Mouse (Mus musculus): Measurements from ENCODE around the gene 1810049J17Rik. TPM values are rescaled to one million over a fixed set of nuclear protein-coding genes. Genes with fewer than 3 reads are reported as not detected.

The 1810049J17Rik gene
- total and polyA plus RNA-seq, 3 experiments, result 23.9 TPM; not detected in 2

GRCm38 (mm10) chr15:12291757-12292156 lies 29.9 kb downstream of the 1810049J17Rik start (continued):
- TF ChIP-seq USF2 (IDR thresholded peaks at IDR 0.05; ENCODE audit: borderline replicate concordance in 1 of 2, insufficient read depth in 1 of 2, low read depth in 1 of 2, low read length in 2 of 2), result no peak
- no peak for TF ChIP-seq MYB (IDR thresholded peaks at IDR 0.05; ENCODE audit: low read depth, low read length)
- TF ChIP-seq KAT2A (conservative IDR thresholded peaks at IDR 0.05; ENCODE audit: low read depth, low read length), result no peak
- no peak for TF ChIP-seq MYC (IDR thresholded peaks at IDR 0.05; ENCODE audit: low read depth, low read length)
- TF ChIP-seq ZC3H11A (IDR thresholded peaks at IDR 0.05; ENCODE audit: low read depth, low read length), result no peak
- no peak for TF ChIP-seq MEF2A (IDR thresholded peaks at IDR 0.05; ENCODE audit: extremely low read depth, insufficient replicate concordance, low read depth, low read length, poor library complexity, severe bottlenecking)
- no peak for TF ChIP-seq RCOR1 (IDR thresholded peaks at IDR 0.05; ENCODE audit: low read depth, low read length)

DNA sequence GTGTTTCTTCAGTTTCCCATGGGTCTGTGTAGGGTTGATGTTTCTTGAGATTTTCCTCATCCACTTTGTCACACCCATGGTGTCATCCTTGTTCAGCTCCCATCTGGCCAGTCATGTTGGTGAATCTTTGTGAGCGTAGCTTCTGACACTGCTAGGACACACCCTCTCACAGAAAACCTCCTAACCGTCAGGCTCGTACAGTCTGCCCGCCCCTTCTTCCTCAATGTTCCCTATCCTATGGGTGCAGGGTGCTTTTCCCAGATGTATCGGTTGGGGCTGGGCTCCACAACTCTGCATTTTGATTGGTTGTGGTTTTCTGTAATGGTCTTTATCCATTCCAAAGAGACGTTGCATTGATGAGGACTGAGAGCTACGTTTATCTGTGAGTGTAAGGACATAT lies 31.4 kb downstream of the 1810049J17Rik start:
- no peak overlapping the region for H3K27ac ChIP-seq (ENCODE audit: control insufficient read depth, low read depth, low read length)
- no peak for DNase-seq (ENCODE audit: low read depth, low spot score)
- H3K27me3 ChIP-seq (ENCODE audit: control insufficient read depth in 1 of 2, insufficient read depth in 2 of 2, low read length in 2 of 2), result no peaks in the 10 kb centered on the region
- no peak overlapping the region for H3K9ac ChIP-seq (ENCODE audit: control insufficient read depth, low read depth, low read length, poor library complexity, severe bottlenecking)
- no peaks in the 10 kb centered on the region for H3K79me2 ChIP-seq (ENCODE audit: control insufficient read depth, insufficient read depth, low read length, poor library complexity)
- H3K9me3 ChIP-seq (replicated peaks; ENCODE audit: insufficient read depth, low read length), result no peaks in the 10 kb centered on the region
- H3K4me3 ChIP-seq (ENCODE audit: control insufficient read depth in 1 of 2, insufficient read depth in 1 of 2, low read depth in 2 of 2, low read length in 2 of 2), result no peak overlapping the region
- no peak for TF ChIP-seq GABPA (IDR thresholded peaks at IDR 0.05; ENCODE audit: low read depth, low read length)
- no peak for TF ChIP-seq RCOR1 (IDR thresholded peaks at IDR 0.05; ENCODE audit: low read depth, low read length)
- no peak for TF ChIP-seq JUND (IDR thresholded peaks at IDR 0.05; ENCODE audit: low read depth, low read length)
- TF ChIP-seq MYC (IDR thresholded peaks at IDR 0.05; ENCODE audit: low read depth, low read length), result no peak
- no peak for TF ChIP-seq SIN3A (IDR thresholded peaks at IDR 0.05; ENCODE audit: low read length)
- no peak for TF ChIP-seq HCFC1 (IDR thresholded peaks at IDR 0.05; ENCODE audit: low read depth, low read length)
- TF ChIP-seq ZNF384 (IDR thresholded peaks at IDR 0.05; ENCODE audit: low read depth, low read length), result no peak
- no peak for TF ChIP-seq ZC3H11A (IDR thresholded peaks at IDR 0.05; ENCODE audit: low read depth, low read length)
- no peak for TF ChIP-seq CTCF (IDR thresholded peaks at IDR 0.05 in 2 of 3, conservative IDR thresholded peaks at IDR 0.05 in 1 of 3; ENCODE audit: control insufficient read depth in 1 of 3, insufficient read depth in 1 of 3, low read depth in 2 of 3, low read length in 3 of 3, poor library complexity in 1 of 3, severe bottlenecking in 1 of 3)
- no peak for TF ChIP-seq TCF12 (IDR thresholded peaks at IDR 0.05; ENCODE audit: low read depth, low read length)
- no peak for TF ChIP-seq USF2 (IDR thresholded peaks at IDR 0.05; ENCODE audit: borderline replicate concordance in 1 of 2, insufficient read depth in 1 of 2, low read depth in 1 of 2, low read length in 2 of 2)
- no peak for TF ChIP-seq CHD2 (IDR thresholded peaks at IDR 0.05; ENCODE audit: low read length)
- TF ChIP-seq TAL1 (IDR thresholded peaks at IDR 0.05; ENCODE audit: low read length), result no peak
- peaks cover 0 to 8% of the 10 kb centered on the region in 2 experiments; a peak in 2 of 4 replicates for H3K36me3 ChIP-seq (ENCODE audit: control insufficient read depth in 1 of 2, insufficient read depth in 2 of 2, low read length in 2 of 2)
- H3K4me1 ChIP-seq (ENCODE audit: control insufficient read depth in 1 of 2, insufficient read depth in 2 of 2, low read length in 2 of 2), result peaks cover 0 to 4% of the 10 kb centered on the region in 2 experiments; a peak in 2 of 4 replicates

GRCm38 (mm10) chr15:12285535-12285809 lies 36.2 kb downstream of the 1810049J17Rik start:
- H3K79me2 ChIP-seq (ENCODE audit: control insufficient read depth, insufficient read depth, low read length, poor library complexity), result no peaks in the 10 kb centered on the region
- H3K4me1 ChIP-seq (ENCODE audit: control insufficient read depth in 1 of 2, insufficient read depth in 2 of 2, low read length in 2 of 2), result no peaks in the 10 kb centered on the region
- no peak for TF ChIP-seq TBP (IDR thresholded peaks at IDR 0.05; ENCODE audit: low read depth, low read length)
- no peak for TF ChIP-seq TCF12 (IDR thresholded peaks at IDR 0.05; ENCODE audit: low read depth, low read length)
- no peak for TF ChIP-seq USF2 (IDR thresholded peaks at IDR 0.05; ENCODE audit: borderline replicate concordance in 1 of 2, insufficient read depth in 1 of 2, low read depth in 1 of 2, low read length in 2 of 2)
- no peak for TF ChIP-seq RAD21 (IDR thresholded peaks at IDR 0.05; ENCODE audit: low read depth, low read length)
- TF ChIP-seq MYC (IDR thresholded peaks at IDR 0.05; ENCODE audit: low read depth, low read length), result no peak
- TF ChIP-seq POLR2AphosphoS5 (IDR thresholded peaks at IDR 0.05; ENCODE audit: borderline replicate concordance, low read depth, low read length), result no peak
- no peak for TF ChIP-seq ETS1 (IDR thresholded peaks at IDR 0.05; ENCODE audit: low read depth, low read length)
- TF ChIP-seq MXI1 (IDR thresholded peaks at IDR 0.05; ENCODE audit: low read depth, low read length), result no peak
- TF ChIP-seq SIN3A (IDR thresholded peaks at IDR 0.05; ENCODE audit: low read length), result no peak
- no peak overlapping the region for H3K9ac ChIP-seq (ENCODE audit: control insufficient read depth, low read depth, low read length, poor library complexity, severe bottlenecking)
- H3K4me3 ChIP-seq (ENCODE audit: control insufficient read depth in 1 of 2, insufficient read depth in 1 of 2, low read depth in 2 of 2, low read length in 2 of 2), result no peak overlapping the region
- H3K9me3 ChIP-seq (replicated peaks; ENCODE audit: insufficient read depth, low read length), result no peaks in the 10 kb centered on the region
- H3K27me3 ChIP-seq (ENCODE audit: control insufficient read depth in 1 of 2, insufficient read depth in 2 of 2, low read length in 2 of 2), result no peaks in the 10 kb centered on the region
- no peaks in the 10 kb centered on the region for H3K36me3 ChIP-seq (ENCODE audit: control insufficient read depth in 1 of 2, insufficient read depth in 2 of 2, low read length in 2 of 2)
- no peak for DNase-seq (ENCODE audit: low read depth, low spot score)
- no peak overlapping the region for H3K27ac ChIP-seq (ENCODE audit: control insufficient read depth, low read depth, low read length)

Measured in MEL (cell line).